Mouse (Mus musculus): Measurements from ENCODE around the gene Nploc4.

DNA sequence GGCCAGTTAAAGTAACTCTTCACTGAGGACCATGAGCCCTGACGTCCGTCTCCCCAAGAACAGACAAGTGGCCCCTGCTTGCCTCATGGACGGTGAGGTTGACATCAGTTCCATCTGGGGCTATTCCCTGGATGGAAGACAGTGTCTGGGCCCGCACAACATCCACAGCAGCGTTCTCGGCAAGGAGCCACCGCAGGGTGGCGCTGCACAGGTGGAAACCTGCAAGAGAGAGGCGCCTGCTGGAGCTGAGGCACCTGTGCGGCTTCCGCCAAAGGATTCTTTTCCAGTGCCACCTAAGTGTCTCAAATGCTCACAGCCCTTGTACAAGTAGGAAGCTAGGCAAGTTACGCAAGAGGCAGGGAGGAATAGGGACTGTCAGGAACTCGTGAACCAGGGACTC lies 64.5 kb downstream of the Nploc4 start:
- no peak for TF ChIP-seq CTCF (IDR thresholded peaks at IDR 0.05; ENCODE audit: low read depth)
- TF ChIP-seq EP300 (IDR thresholded peaks at IDR 0.05; ENCODE audit: low read depth) = no peak
